Mouse (Mus musculus): ENCODE results near the gene Ccdc187. TPM values are rescaled to one million over a fixed set of nuclear protein-coding genes. Genes with fewer than 3 reads are reported as not detected.

Gene Ccdc187
- total and polyA plus RNA-seq, 2 experiments from 2014 or later, result 0.16 to 2.8 TPM

GRCm38 (mm10) chr2:26309739-26310138 lies 15.4 kb upstream of the Ccdc187 start:
- DNase-seq (ENCODE audit: low spot score) (peak; percentile 47), ATAC-seq (ENCODE audit: low FRiP score) (peak; percentile 67)

GRCm38 (mm10) chr2:26306702-26307101 lies 12.3 kb upstream of the Ccdc187 start:
- no peak for DNase-seq (ENCODE audit: low spot score)
- Histone ChIP-seq H3K9ac (replicated peaks; ENCODE audit: low read length, poor library complexity, severe bottlenecking) (no peak overlapping the region), H3K9me3 (ENCODE audit: low read length) (no peaks in the 10 kb centered on the region), H3K27me3 (ENCODE audit: insufficient read depth, low read length) (no peaks in the 10 kb centered on the region), H3K36me3 (ENCODE audit: insufficient read depth, low read length) (no peaks in the 10 kb centered on the region), H3K4me3 (ENCODE audit: low read depth, low read length) (no peak overlapping the region), H3K27ac (ENCODE audit: low read depth, low read length) (no peak overlapping the region), H3K4me1 (ENCODE audit: insufficient read depth, low read length) (no peaks in the 10 kb centered on the region), H3K4me2 (ENCODE audit: low read depth, low read length, poor library complexity, severe bottlenecking) (no peak overlapping the region)
- WGBS, result 90% methylated on average over 3 of the region's 3 CpGs
- TF ChIP-seq CTCF (IDR thresholded peaks at IDR 0.05), result no peak
- ATAC-seq (ENCODE audit: low FRiP score), result no peak

More at GRCm38 (mm10) chr2:26309739-26310138, 15.4 kb upstream of the Ccdc187 start:
- no peak for TF ChIP-seq CTCF (IDR thresholded peaks at IDR 0.05)
- H3K4me3 ChIP-seq (ENCODE audit: low read depth, low read length), result no peak overlapping the region
- no peaks in the 10 kb centered on the region for H3K27me3 ChIP-seq (ENCODE audit: insufficient read depth, low read length)
- peak overlapping the region; percentile 1; the same call in 1 of the 2 replicates for H3K27ac ChIP-seq (ENCODE audit: low read depth, low read length)
- no peaks in the 10 kb centered on the region for H3K36me3 ChIP-seq (ENCODE audit: insufficient read depth, low read length)
- H3K4me1 ChIP-seq (ENCODE audit: insufficient read depth, low read length), result no peaks in the 10 kb centered on the region
- H3K9me3 ChIP-seq (ENCODE audit: low read length), result no peaks in the 10 kb centered on the region
- no peak overlapping the region for H3K4me2 ChIP-seq (ENCODE audit: low read depth, low read length, poor library complexity, severe bottlenecking)
- WGBS, result 12% methylated on average over 10 of the region's 10 CpGs
- no peak overlapping the region for H3K9ac ChIP-seq (replicated peaks; ENCODE audit: low read length, poor library complexity, severe bottlenecking)

DNA sequence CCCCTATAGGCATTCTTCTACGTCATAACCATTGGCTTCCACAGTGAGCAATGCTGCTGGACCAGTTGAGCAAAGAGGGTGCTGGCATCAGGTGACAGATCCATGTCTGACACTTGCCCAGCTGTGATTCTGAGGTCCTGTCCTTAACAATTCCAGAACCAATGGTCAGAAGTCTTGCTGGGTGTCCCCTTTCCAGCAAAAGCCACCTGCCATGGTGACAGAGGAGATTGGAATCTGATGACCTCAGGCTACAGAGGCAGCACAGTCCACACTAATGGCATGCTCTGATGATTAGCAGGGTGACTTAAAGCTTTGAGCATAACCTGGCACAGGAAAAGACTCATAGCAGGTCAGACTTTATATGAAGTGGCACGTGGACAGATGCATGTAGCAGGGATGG lies 11.2 kb upstream of the Ccdc187 start:
- ATAC-seq (ENCODE audit: low FRiP score) (no peak), DNase-seq (ENCODE audit: low spot score) (no peak)
- no peaks in the 10 kb centered on the region for H3K27me3 ChIP-seq (ENCODE audit: insufficient read depth, low read length)
- H3K4me3 ChIP-seq (ENCODE audit: low read depth, low read length), result no peak overlapping the region
- 67% methylated on average over 2 of the region's 2 CpGs for WGBS
- H3K9ac ChIP-seq (replicated peaks; ENCODE audit: low read length, poor library complexity, severe bottlenecking), result no peak overlapping the region
- H3K36me3 ChIP-seq (ENCODE audit: insufficient read depth, low read length), result no peaks in the 10 kb centered on the region
- no peak overlapping the region for H3K4me2 ChIP-seq (ENCODE audit: low read depth, low read length, poor library complexity, severe bottlenecking)
- no peaks in the 10 kb centered on the region for H3K9me3 ChIP-seq (ENCODE audit: low read length)
- no peak for TF ChIP-seq CTCF (IDR thresholded peaks at IDR 0.05)
- no peaks in the 10 kb centered on the region for H3K4me1 ChIP-seq (ENCODE audit: insufficient read depth, low read length)
- no peak overlapping the region for H3K27ac ChIP-seq (ENCODE audit: low read depth, low read length)

- DNase-seq (ENCODE audit: low spot score) (no peak), ATAC-seq (ENCODE audit: low FRiP score) (no peak)
- Histone ChIP-seq H3K4me3 (ENCODE audit: low read depth, low read length) (no peak overlapping the region), H3K9me3 (ENCODE audit: low read length) (no peaks in the 10 kb centered on the region), H3K36me3 (ENCODE audit: insufficient read depth, low read length) (no peaks in the 10 kb centered on the region), H3K27ac (ENCODE audit: low read depth, low read length) (no peak overlapping the region), H3K9ac (replicated peaks; ENCODE audit: low read length, poor library complexity, severe bottlenecking) (no peak overlapping the region), H3K4me1 (ENCODE audit: insufficient read depth, low read length) (peaks cover under 1% of the 10 kb centered on the region), H3K27me3 (ENCODE audit: insufficient read depth, low read length) (no peaks in the 10 kb centered on the region), H3K4me2 (ENCODE audit: low read depth, low read length, poor library complexity, severe bottlenecking) (no peak overlapping the region)
- no peak for TF ChIP-seq CTCF (IDR thresholded peaks at IDR 0.05)
- WGBS, result 82% methylated on average over 1 of the region's 1 CpGs
Observed at GRCm38 (mm10) chr2:26304711-26305110, 10.4 kb upstream of the Ccdc187 start.

DNA sequence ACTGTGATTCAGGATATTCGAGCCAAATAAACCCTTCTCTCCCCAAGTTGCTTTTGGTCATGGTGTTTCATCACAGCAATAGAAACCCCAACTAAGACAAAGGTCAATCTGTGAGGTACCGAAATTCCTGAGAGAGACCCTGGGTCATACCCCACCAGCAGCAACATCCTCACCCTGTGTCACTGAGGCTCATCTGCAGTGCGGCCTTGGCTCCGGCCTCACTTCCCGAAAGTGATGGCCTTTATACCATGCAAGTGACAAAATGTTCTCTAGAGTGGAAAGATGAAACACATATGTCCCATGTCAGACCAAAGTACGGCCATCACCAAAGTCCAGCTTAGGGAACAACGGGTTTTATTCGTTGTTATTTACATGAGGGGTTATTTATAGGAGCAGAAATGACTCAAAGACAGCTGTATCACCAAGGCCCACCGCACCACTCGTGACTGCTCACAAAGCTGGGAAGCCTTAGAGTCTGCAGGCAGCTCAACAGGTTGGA lies 7.7 kb upstream of the Ccdc187 start:
- Histone ChIP-seq H3K36me3 (ENCODE audit: insufficient read depth, low read length) (no peaks in the 10 kb centered on the region), H3K4me2 (ENCODE audit: low read depth, low read length, poor library complexity, severe bottlenecking) (no peak overlapping the region), H3K4me3 (ENCODE audit: low read depth, low read length) (no peak overlapping the region), H3K9me3 (ENCODE audit: low read length) (no peaks in the 10 kb centered on the region), H3K27ac (ENCODE audit: low read depth, low read length) (no peak overlapping the region), H3K27me3 (ENCODE audit: insufficient read depth, low read length) (no peaks in the 10 kb centered on the region), H3K4me1 (ENCODE audit: insufficient read depth, low read length) (peaks cover 20% of the 10 kb centered on the region), H3K9ac (replicated peaks; ENCODE audit: low read length, poor library complexity, severe bottlenecking) (no peak overlapping the region)
- WGBS, result 87% methylated on average over 10 of the region's 10 CpGs
- ATAC-seq (ENCODE audit: low FRiP score) (no peak), DNase-seq (ENCODE audit: low spot score) (no peak)
- no peak for TF ChIP-seq CTCF (IDR thresholded peaks at IDR 0.05)

DNA sequence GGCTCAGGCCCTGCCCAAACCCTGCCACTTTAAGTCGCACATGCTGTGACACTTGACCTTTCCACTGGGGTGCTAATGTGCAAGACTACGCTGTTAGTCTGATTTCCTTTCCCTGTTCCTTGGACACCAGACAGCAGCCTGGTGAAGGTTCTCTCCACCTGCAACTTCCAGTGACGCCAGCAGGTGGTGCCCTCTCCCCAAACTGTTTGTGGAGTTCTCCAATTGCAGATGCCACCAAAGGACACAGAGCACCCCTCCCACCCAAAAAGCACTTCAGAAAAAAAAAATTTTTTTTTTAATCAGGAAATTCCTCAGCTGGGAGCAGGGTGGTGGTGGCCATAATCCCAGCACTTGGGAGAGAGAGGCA lies 6.4 kb upstream of the Ccdc187 start:
- H3K9ac ChIP-seq (replicated peaks; ENCODE audit: low read length, poor library complexity, severe bottlenecking), result 0 out of 2 replicates have a peak overlapping the region, but pooled peaks have one; percentile 9
- no peak for ATAC-seq (ENCODE audit: low FRiP score)
- peak; percentile 94 for TF ChIP-seq CTCF (IDR thresholded peaks at IDR 0.05)

More for the DNA sequence above, 6.4 kb upstream of the Ccdc187 start:
- WGBS, result 0% methylated on average over 3 of the region's 3 CpGs
- no peaks in the 10 kb centered on the region for H3K36me3 ChIP-seq (ENCODE audit: insufficient read depth, low read length)
- peak; percentile 91 for DNase-seq (ENCODE audit: low spot score)
- H3K9me3 ChIP-seq (ENCODE audit: low read length), result no peaks in the 10 kb centered on the region
- H3K27me3 ChIP-seq (ENCODE audit: insufficient read depth, low read length), result no peaks in the 10 kb centered on the region
- H3K4me1 ChIP-seq (ENCODE audit: insufficient read depth, low read length), result peaks cover 20% of the 10 kb centered on the region
- H3K4me3 ChIP-seq (ENCODE audit: low read depth, low read length), result no peak overlapping the region
- H3K4me2 ChIP-seq (ENCODE audit: low read depth, low read length, poor library complexity, severe bottlenecking), result no peak overlapping the region
- H3K27ac ChIP-seq (ENCODE audit: low read depth, low read length), result peak overlapping the region; percentile 85; the same call in 1 of the 2 replicates

Measured in midbrain, postnatal 0 days (tissue).